Mouse (Mus musculus) embryonic facial prominence, embryonic 12.5 days (tissue): ENCODE data around the gene Cdkn2b. TPM values are rescaled to one million over a fixed set of nuclear protein-coding genes. Genes with fewer than 3 reads are reported as not detected.

Experiments used
- ATAC-seq: fragments of 200-750 bp; cut with Nextera tagmentation; 2 replicates; pipeline ENCODE4 v1.8.0; 2017; ENCODE audit not compliant: insufficient number of reproducible peaks, insufficient read depth, low FRiP score, low TSS enrichment
- H3K27ac ChIP-seq: fragments of 300-500 bp; sonication (generic); 2 replicates; pipeline ENCODE4 v1.5.1; 2016; ENCODE audit warnings: mild to moderate bottlenecking
- H3K27me3 ChIP-seq: fragments of 300-500 bp; sonication (generic); 2 replicates; pipeline ENCODE4 v1.6.1; 2016; ENCODE audit warnings: mild to moderate bottlenecking, moderate library complexity
- H3K36me3 ChIP-seq: fragments of 300-500 bp; sonication (generic); 2 replicates; pipeline ENCODE4 v1.6.1; 2016; ENCODE audit warnings: mild to moderate bottlenecking
- H3K4me1 ChIP-seq: fragments of 300-500 bp; sonication (generic); 2 replicates; pipeline ENCODE4 v1.6.1; 2016
- H3K4me2 ChIP-seq: fragments of 300-500 bp; sonication (generic); replicated peaks from 2 replicates; pipeline ENCODE4 v1.6.1; 2016; ENCODE audit warnings: mild to moderate bottlenecking, moderate library complexity
- H3K4me3 ChIP-seq: fragments of 300-500 bp; sonication (generic); 2 replicates; pipeline ENCODE4 v1.5.1; 2016; ENCODE audit warnings: mild to moderate bottlenecking
- H3K9ac ChIP-seq: fragments of 300-500 bp; sonication (generic); 2 replicates; pipeline ENCODE4 v1.6.1; 2016; ENCODE audit warnings: mild to moderate bottlenecking, moderate library complexity
- H3K9me3 ChIP-seq: fragments of 300-500 bp; sonication (generic); 2 replicates; pipeline ENCODE4 v1.6.1; 2016; ENCODE audit warnings: mild to moderate bottlenecking, moderate library complexity
- WGBS: fragments of 180-500 bp; shearing (Covaris S2); methylation state at CpG from one replicate; pipeline ENCODE4 v1.1.7; 2016; 5-methylcytosine and 5-hydroxymethylcytosine counted together
- polyA plus RNA-seq: library from polyadenylated mRNA; unstranded; fragments of >200 nt; fragmentation: Nextera tagmentation; extraction: Ambion mirVana; gene quantifications from 2 replicates; pipeline ENCODE4 v1.2.1, GENCODE M21; 2016

Cdkn2b gene
- polyA plus RNA-seq, 1 experiment from 2014 or later: 2.0 TPM

- H3K27ac ChIP-seq: no peak overlapping the region
- H3K36me3 ChIP-seq: no peaks in the 10 kb centered on the region
- no peak overlapping the region for H3K4me2 ChIP-seq
- H3K4me3 ChIP-seq: no peak overlapping the region
- peaks cover 73% of the 10 kb centered on the region for H3K27me3 ChIP-seq
- no peak overlapping the region for H3K9ac ChIP-seq
- 2% methylated on average over 19 of the region's 20 CpGs for WGBS
- no peaks in the 10 kb centered on the region for H3K9me3 ChIP-seq
- ATAC-seq: no peak
- no peaks in the 10 kb centered on the region for H3K4me1 ChIP-seq
These were observed 37.8 kb downstream of the Cdkn2b start for GRCm38 (mm10) chr4:89272961-89273540.

GRCm38 (mm10) chr4:89272101-89272718 lies 38.6 kb downstream of the Cdkn2b start:
- no peak overlapping the region for H3K4me3 ChIP-seq
- no peak overlapping the region for H3K9ac ChIP-seq
- H3K27ac ChIP-seq: no peak overlapping the region
- no peak overlapping the region for H3K4me2 ChIP-seq
- WGBS: 3% methylated on average over 18 of the region's 18 CpGs
- peaks cover 66% of the 10 kb centered on the region for H3K27me3 ChIP-seq
- no peaks in the 10 kb centered on the region for H3K4me1 ChIP-seq
- H3K36me3 ChIP-seq: no peaks in the 10 kb centered on the region
- no peak for ATAC-seq
- H3K9me3 ChIP-seq: no peaks in the 10 kb centered on the region

GRCm38 (mm10) chr4:89257768-89258167 lies 53.1 kb downstream of the Cdkn2b start:
- Histone ChIP-seq H3K36me3 (no peaks in the 10 kb centered on the region), H3K4me3 (no peak overlapping the region), H3K4me2 (no peak overlapping the region), H3K27ac (no peak overlapping the region), H3K27me3 (no peaks in the 10 kb centered on the region), H3K4me1 (no peaks in the 10 kb centered on the region), H3K9me3 (no peaks in the 10 kb centered on the region), H3K9ac (no peak overlapping the region)
- 76% methylated on average over 1 of the region's 1 CpGs for WGBS
- ATAC-seq: no peak

Other genes with a start within 250 kb of the Cdkn2b start
- gene Mtap, start 173.9 kb downstream of the Cdkn2b start, polyA plus RNA-seq: 92.3 and 96.7 TPM in 2 replicates
- not detected in 2 replicates for gene Cdkn2a, start 16.4 kb downstream of the Cdkn2b start, polyA plus RNA-seq